Mouse (Mus musculus) megakaryocyte, embryonic 14.5 days (primary cell): ENCODE results near the gene Ppp3ca.

Experiments
- FLI1 ChIP-seq: IDR thresholded peaks from 2 replicates; pipeline ENCODE4 v1.6.1; 2012; ENCODE audit warnings: low read length, inconsistent platforms, mixed read lengths
- GATA1 ChIP-seq: IDR thresholded peaks from 3 replicates; pipeline ENCODE4 v1.6.1; 2012; ENCODE audit warnings: mixed read lengths, low read length, inconsistent platforms, borderline replicate concordance

GRCm38 (mm10) chr3:136794426-136795217 lies 124.7 kb downstream of the Ppp3ca start:
- TF ChIP-seq GATA1 (no peak), FLI1 (no peak)
